ENCODE assay signal across 20 mouse cellular contexts in the genomic region with DNA sequence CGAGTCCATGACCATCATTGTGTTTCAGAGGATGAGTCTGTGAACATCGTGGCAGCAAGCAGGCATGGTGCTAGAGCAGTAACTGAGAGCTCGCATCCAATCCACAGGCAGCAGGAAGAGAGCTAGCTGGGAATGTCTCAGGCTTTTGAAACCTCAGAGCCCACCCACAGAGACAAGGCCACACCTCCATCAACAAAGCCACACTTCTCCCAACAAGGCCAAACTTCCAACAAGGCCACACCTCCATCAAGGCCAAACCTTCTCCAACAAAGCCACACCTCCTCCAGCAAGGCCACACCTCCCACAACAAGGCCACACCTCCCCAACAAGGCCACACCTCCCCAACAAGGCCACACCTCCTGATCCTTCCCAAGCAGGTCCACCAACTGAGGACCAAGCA. TPM values are rescaled to one million over a fixed set of nuclear protein-coding genes. Genes with fewer than 3 reads are reported as not detected.
"Had no signal": no experiment of that assay in that cellular context is flagged by ENCODE, and none has a peak within 500 bp of the region (broad histone marks: within the 10 kb centered on the region; RNA-seq: fewer than 3 reads in every experiment).

No protein-coding gene starts in this region.

- H3K27ac ChIP-seq: liver, embryonic 15.5 days; lung, embryonic 15.5 days; neural tube, embryonic 15.5 days had no signal

- H3K27me3 ChIP-seq: liver, embryonic 15.5 days; lung, embryonic 15.5 days; midbrain, embryonic 13.5 days; neural tube, embryonic 13.5 days; neural tube, embryonic 15.5 days had no signal

- ATAC-seq: liver, postnatal 0 days; lung, postnatal 0 days; midbrain, embryonic 13.5 days; midbrain, embryonic 16.5 days had no signal

- H3K4me1 ChIP-seq: liver, embryonic 15.5 days; lung, embryonic 15.5 days had no signal

- DNase-seq: liver, postnatal 0 days; lung, adult 2 months; lung, postnatal 4 days; retina, postnatal 1 day; right cerebral cortex, adult 18-20 months; right cerebral cortex, postnatal 25 days; right cerebral cortex, postnatal 4 days; spleen, adult 18-20 months; thymus, adult 18-20 months; thymus, postnatal 14 days; thymus, postnatal 36 days had no signal

- H3K36me3 ChIP-seq: liver, embryonic 15.5 days; lung, embryonic 15.5 days; midbrain, embryonic 13.5 days; neural tube, embryonic 13.5 days; neural tube, embryonic 15.5 days had no signal

- H3K4me3 ChIP-seq: liver, embryonic 15.5 days; lung, embryonic 15.5 days; midbrain, embryonic 13.5 days; myocyte; neural tube, embryonic 13.5 days; neural tube, embryonic 15.5 days had no signal

- H3K9ac ChIP-seq: liver, embryonic 15.5 days; liver, postnatal 0 days; lung, embryonic 15.5 days; midbrain, embryonic 13.5 days; neural tube, embryonic 13.5 days; neural tube, embryonic 15.5 days had no signal

- H3K9me3 ChIP-seq: liver, embryonic 15.5 days; lung, embryonic 15.5 days; midbrain, embryonic 13.5 days; neural tube, embryonic 13.5 days; neural tube, embryonic 15.5 days had no signal

- H3K4me2 ChIP-seq: liver, embryonic 15.5 days; lung, embryonic 15.5 days; midbrain, embryonic 11.5 days; midbrain, embryonic 13.5 days; neural tube, embryonic 13.5 days; neural tube, embryonic 15.5 days had no signal

RNA-seq across cellular contexts. Expression of gene Wscd2, which starts 40.8 kb away (rescaled TPM):
- polyA plus RNA-seq: liver, postnatal 0 days; myocyte had no signal
